Mouse (Mus musculus): ENCODE measurements around the gene Pcsk5.

Pcsk5 gene

GRCm38 (mm10) chr19:17732676-17733277 lies 104.7 kb downstream of the Pcsk5 start:
- DNase-seq = no peak

- DNase-seq = no peak
Observed at GRCm38 (mm10) chr19:17717066-17717465, 120.4 kb downstream of the Pcsk5 start.

- no peak for DNase-seq
Observed at GRCm38 (mm10) chr19:17715281-17715955, 122.0 kb downstream of the Pcsk5 start.

GRCm38 (mm10) chr19:17691626-17692025 lies 145.8 kb downstream of the Pcsk5 start:
- DNase-seq = no peak

- DNase-seq = no peak
Observed at GRCm38 (mm10) chr19:17678371-17678770, 159.1 kb downstream of the Pcsk5 start.

GRCm38 (mm10) chr19:17662676-17663075 lies 174.8 kb downstream of the Pcsk5 start:
- DNase-seq = no peak

GRCm38 (mm10) chr19:17662271-17662670 lies 175.2 kb downstream of the Pcsk5 start:
- no peak for DNase-seq

- DNase-seq = no peak
Observed at GRCm38 (mm10) chr19:17659321-17659720, 178.1 kb downstream of the Pcsk5 start.

- no peak for DNase-seq
Observed at GRCm38 (mm10) chr19:17650831-17651502, 186.5 kb downstream of the Pcsk5 start.

GRCm38 (mm10) chr19:17649967-17650366 lies 187.5 kb downstream of the Pcsk5 start:
- DNase-seq = no peak

- no peak for DNase-seq
Observed at GRCm38 (mm10) chr19:17643128-17643797, 194.2 kb downstream of the Pcsk5 start.

- DNase-seq = no peak
Observed at GRCm38 (mm10) chr19:17635984-17636383, 201.4 kb downstream of the Pcsk5 start.

- DNase-seq = no peak
Observed at GRCm38 (mm10) chr19:17615646-17616045, 221.8 kb downstream of the Pcsk5 start.

- DNase-seq = no peak
Observed at GRCm38 (mm10) chr19:17606510-17606909, 230.9 kb downstream of the Pcsk5 start.

- no peak for DNase-seq
Observed at GRCm38 (mm10) chr19:17606093-17606492, 231.3 kb downstream of the Pcsk5 start.

GRCm38 (mm10) chr19:17603322-17603721 lies 234.1 kb downstream of the Pcsk5 start:
- DNase-seq = no peak

- DNase-seq = no peak
Observed at GRCm38 (mm10) chr19:17600347-17600746, 237.1 kb downstream of the Pcsk5 start.

GRCm38 (mm10) chr19:17592790-17593189 lies 244.6 kb downstream of the Pcsk5 start:
- DNase-seq = no peak

GRCm38 (mm10) chr19:17591335-17591734 lies 246.1 kb downstream of the Pcsk5 start:
- DNase-seq = no peak

- DNase-seq = no peak
Observed at GRCm38 (mm10) chr19:17590314-17590713, 247.1 kb downstream of the Pcsk5 start.

- DNase-seq = no peak
Observed at GRCm38 (mm10) chr19:17577412-17577811, 260.0 kb downstream of the Pcsk5 start.

GRCm38 (mm10) chr19:17574564-17574963 lies 262.9 kb downstream of the Pcsk5 start:
- no peak for DNase-seq

- no peak for DNase-seq
Observed at GRCm38 (mm10) chr19:17572315-17572714, 265.1 kb downstream of the Pcsk5 start.

GRCm38 (mm10) chr19:17570936-17571335 lies 266.5 kb downstream of the Pcsk5 start:
- no peak for DNase-seq
